Mouse (Mus musculus) thymus, adult 2 months (tissue): ENCODE data around the gene Ccdc87. TPM values are rescaled to one million over a fixed set of nuclear protein-coding genes. Genes with fewer than 3 reads are reported as not detected.

Experiments
- DNase-seq: peaks from one replicate; pipeline ENCODE4 v3.0.0; 2021
- H3K27ac ChIP-seq: fragments of 200-500 bp; 2 replicates; pipeline ENCODE4 v1.5.1; 2012; ENCODE audit warnings: low read length, control low read depth; ENCODE audit not compliant: control insufficient read depth, insufficient read depth
- H3K27me3 ChIP-seq: fragments of 200-500 bp; 2 replicates; pipeline ENCODE4 v1.6.1; 2012; ENCODE audit warnings: mild to moderate bottlenecking, low read length, moderate library complexity, mixed read lengths; ENCODE audit not compliant: control insufficient read depth, insufficient read depth
- H3K36me3 ChIP-seq: fragments of 200-500 bp; 2 replicates; pipeline ENCODE4 v1.6.1; 2012; ENCODE audit warnings: mild to moderate bottlenecking, low read length, moderate library complexity; ENCODE audit not compliant: control insufficient read depth, insufficient read depth
- H3K4me1 ChIP-seq: fragments of 200-500 bp; replicated peaks from 2 replicates; pipeline ENCODE4 v1.6.1; 2012; ENCODE audit warnings: low read length; ENCODE audit not compliant: control insufficient read depth, insufficient read depth
- H3K4me3 ChIP-seq: fragments of 200-500 bp; 2 replicates; pipeline ENCODE4 v1.5.1; 2012; ENCODE audit warnings: mild to moderate bottlenecking, low read length, control low read depth, moderate library complexity; ENCODE audit not compliant: control insufficient read depth, insufficient read depth
- CTCF ChIP-seq: fragments of 200-500 bp; IDR thresholded peaks from 2 replicates; pipeline ENCODE4 v1.5.1; 2012; ENCODE audit warnings: mild to moderate bottlenecking, control low read depth, low read length, moderate library complexity, borderline replicate concordance; ENCODE audit not compliant: control insufficient read depth, poor library complexity, insufficient read depth; ENCODE audit errors: extremely low read depth
- POLR2A ChIP-seq: fragments of 200-500 bp; IDR thresholded peaks from 2 replicates; pipeline ENCODE4 v1.6.1; 2012; ENCODE audit warnings: mild to moderate bottlenecking, low read length, control low read depth, moderate library complexity; ENCODE audit not compliant: control insufficient read depth, poor library complexity, insufficient read depth; ENCODE audit errors: extremely low read depth
- WGBS: fragments of 180-500 bp; shearing (Covaris S2); methylation state at CpG from one replicate; pipeline ENCODE4 v1.1.7; 2018; 5-methylcytosine and 5-hydroxymethylcytosine counted together
- polyA plus RNA-seq: library from polyadenylated mRNA; depleted of rRNA; stranded (reverse); fragments of >200 nt; gene quantifications from 2 replicates; pipeline ENCODE4 v1.2.3, GENCODE M21; 2012

Gene Ccdc87
- polyA plus RNA-seq, 1 experiment: 0.19 TPM

- no peaks in the 10 kb centered on the region; the same call in 1 of the 2 replicates for H3K27me3 ChIP-seq
- 94% methylated on average over 6 of the region's 6 CpGs for WGBS
- H3K4me1 ChIP-seq: peaks cover 15% of the 10 kb centered on the region
- TF ChIP-seq POLR2A (no peak), CTCF (no peak)
- no peak overlapping the region for H3K4me3 ChIP-seq
- no peaks in the 10 kb centered on the region for H3K36me3 ChIP-seq
- no peak overlapping the region for H3K27ac ChIP-seq
- no peak for DNase-seq
Measured at GRCm38 (mm10) chr19:4837049-4837448, 2.1 kb upstream of the Ccdc87 start.

- no peak overlapping the region for H3K27ac ChIP-seq
- TF ChIP-seq POLR2A: no peak
- no peak for TF ChIP-seq CTCF
- peak overlapping the region; percentile 75 for H3K4me3 ChIP-seq
- no peak for DNase-seq
- H3K36me3 ChIP-seq: no peaks in the 10 kb centered on the region
- no peaks in the 10 kb centered on the region; the same call in 1 of the 2 replicates for H3K27me3 ChIP-seq
- WGBS: 29% methylated on average over 10 of the region's 10 CpGs
- peaks cover 15% of the 10 kb centered on the region for H3K4me1 ChIP-seq
Measured at GRCm38 (mm10) chr19:4838526-4839140, 533 bp upstream of the Ccdc87 start.

GRCm38 (mm10) chr19:4840848-4841247, 1.7 kb downstream of the Ccdc87 start:
- no peak overlapping the region for H3K4me3 ChIP-seq
- no peak for DNase-seq
- no peak for TF ChIP-seq POLR2A
- no peak for TF ChIP-seq CTCF
- no peaks in the 10 kb centered on the region for H3K36me3 ChIP-seq
- H3K27me3 ChIP-seq: no peaks in the 10 kb centered on the region; the same call in 1 of the 2 replicates
- H3K27ac ChIP-seq: no peak overlapping the region
- 88% methylated on average over 9 of the region's 9 CpGs for WGBS
- H3K4me1 ChIP-seq: peaks cover 15% of the 10 kb centered on the region

GRCm38 (mm10) chr19:4842611-4843010, 3.4 kb downstream of the Ccdc87 start:
- WGBS: 42% methylated on average over 2 of the region's 2 CpGs
- H3K36me3 ChIP-seq: no peaks in the 10 kb centered on the region
- peaks cover 15% of the 10 kb centered on the region for H3K4me1 ChIP-seq
- no peak for DNase-seq
- H3K4me3 ChIP-seq: no peak overlapping the region
- TF ChIP-seq CTCF (no peak), POLR2A (no peak)
- H3K27me3 ChIP-seq: no peaks in the 10 kb centered on the region; the same call in 1 of the 2 replicates
- H3K27ac ChIP-seq: peak overlapping the region; percentile 64

GRCm38 (mm10) chr19:4845846-4846245, 6.7 kb downstream of the Ccdc87 start:
- Histone ChIP-seq H3K4me3 (no peak overlapping the region), H3K36me3 (no peaks in the 10 kb centered on the region), H3K27ac (no peak overlapping the region), H3K27me3 (no peaks in the 10 kb centered on the region; the same call in 1 of the 2 replicates), H3K4me1 (no peaks in the 10 kb centered on the region)
- TF ChIP-seq CTCF (no peak), POLR2A (no peak)
- 85% methylated on average over 2 of the region's 2 CpGs for WGBS
- DNase-seq: no peak

GRCm38 (mm10) chr19:4847490-4847889, 8.3 kb downstream of the Ccdc87 start:
- H3K27ac ChIP-seq: no peak overlapping the region
- H3K27me3 ChIP-seq: no peaks in the 10 kb centered on the region
- TF ChIP-seq POLR2A (no peak), CTCF (no peak)
- 23% methylated on average over 7 of the region's 7 CpGs for WGBS
- DNase-seq: peak; percentile 27
- H3K4me1 ChIP-seq: no peaks in the 10 kb centered on the region
- no peaks in the 10 kb centered on the region for H3K36me3 ChIP-seq
- H3K4me3 ChIP-seq: no peak overlapping the region
